Mouse (Mus musculus) adrenal gland, postnatal 25 days (tissue): ENCODE measurements around the gene Arhgef3. TPM values are rescaled to one million over a fixed set of nuclear protein-coding genes. Genes with fewer than 3 reads are reported as not detected.

Experiments used
- DNase-seq: peaks from one replicate; pipeline ENCODE4 v3.0.0; 2021; ENCODE audit warnings: mixed read lengths
- total RNA-seq: library from RNA; stranded (reverse); gene quantifications from 2 replicates; pipeline ENCODE4 v1.2.3, GENCODE M21; 2021

Gene Arhgef3
- total RNA-seq, 1 experiment from 2014 or later: 47.8 TPM

GRCm38 (mm10) chr14:27348656-27349055, 234.0 kb downstream of the Arhgef3 start:
- DNase-seq: no peak

GRCm38 (mm10) chr14:27349120-27349519, 234.4 kb downstream of the Arhgef3 start:
- DNase-seq: no peak

GRCm38 (mm10) chr14:27349828-27350729, 235.4 kb downstream of the Arhgef3 start:
- DNase-seq: no peak

GRCm38 (mm10) chr14:27351051-27351475, 236.4 kb downstream of the Arhgef3 start:
- no peak for DNase-seq

GRCm38 (mm10) chr14:27351476-27352079, 236.9 kb downstream of the Arhgef3 start:
- no peak for DNase-seq

GRCm38 (mm10) chr14:27352470-27352869, 237.8 kb downstream of the Arhgef3 start:
- no peak for DNase-seq

GRCm38 (mm10) chr14:27355151-27355550, 240.5 kb downstream of the Arhgef3 start:
- DNase-seq: no peak

- no peak for DNase-seq
These were observed 241.2 kb downstream of the Arhgef3 start for GRCm38 (mm10) chr14:27355937-27356336.

- no peak for DNase-seq
These were observed 242.4 kb downstream of the Arhgef3 start for GRCm38 (mm10) chr14:27357139-27357538.

- DNase-seq: no peak
These were observed 243.5 kb downstream of the Arhgef3 start for GRCm38 (mm10) chr14:27358202-27358601.

- DNase-seq: no peak
These were observed 246.2 kb downstream of the Arhgef3 start for GRCm38 (mm10) chr14:27360849-27361248.

GRCm38 (mm10) chr14:27361514-27361913, 246.8 kb downstream of the Arhgef3 start:
- no peak for DNase-seq

- no peak for DNase-seq
These were observed 250.1 kb downstream of the Arhgef3 start for GRCm38 (mm10) chr14:27364668-27365257.

GRCm38 (mm10) chr14:27367117-27367711, 252.5 kb downstream of the Arhgef3 start:
- DNase-seq: no peak

- DNase-seq: no peak
These were observed 253.9 kb downstream of the Arhgef3 start for GRCm38 (mm10) chr14:27368619-27369018.

GRCm38 (mm10) chr14:27369503-27369902, 254.8 kb downstream of the Arhgef3 start:
- DNase-seq: no peak

- DNase-seq: no peak
These were observed 257.0 kb downstream of the Arhgef3 start for GRCm38 (mm10) chr14:27371669-27372076.

GRCm38 (mm10) chr14:27373498-27373897, 258.8 kb downstream of the Arhgef3 start:
- DNase-seq: no peak

- no peak for DNase-seq
These were observed 261.5 kb downstream of the Arhgef3 start for GRCm38 (mm10) chr14:27376115-27376648.

- no peak for DNase-seq
These were observed 264.0 kb downstream of the Arhgef3 start for GRCm38 (mm10) chr14:27378669-27379068.

GRCm38 (mm10) chr14:27379404-27379803, 264.7 kb downstream of the Arhgef3 start:
- DNase-seq: no peak

- DNase-seq: no peak
These were observed 266.8 kb downstream of the Arhgef3 start for GRCm38 (mm10) chr14:27381459-27381858.
